Mouse (Mus musculus): ENCODE results near the gene Ntrk2.
A peak's percentile ranks its signal among the peaks of the same experiment; 100 is the strongest.

Ntrk2 gene

GRCm38 (mm10) chr13:58806397-58806892, at the start of gene Ntrk2:
TSS of gene Ntrk2 (plus strand) at chr13:58806569.
- peak; percentile 49 for DNase-seq (ENCODE audit: low spot score)

DNA sequence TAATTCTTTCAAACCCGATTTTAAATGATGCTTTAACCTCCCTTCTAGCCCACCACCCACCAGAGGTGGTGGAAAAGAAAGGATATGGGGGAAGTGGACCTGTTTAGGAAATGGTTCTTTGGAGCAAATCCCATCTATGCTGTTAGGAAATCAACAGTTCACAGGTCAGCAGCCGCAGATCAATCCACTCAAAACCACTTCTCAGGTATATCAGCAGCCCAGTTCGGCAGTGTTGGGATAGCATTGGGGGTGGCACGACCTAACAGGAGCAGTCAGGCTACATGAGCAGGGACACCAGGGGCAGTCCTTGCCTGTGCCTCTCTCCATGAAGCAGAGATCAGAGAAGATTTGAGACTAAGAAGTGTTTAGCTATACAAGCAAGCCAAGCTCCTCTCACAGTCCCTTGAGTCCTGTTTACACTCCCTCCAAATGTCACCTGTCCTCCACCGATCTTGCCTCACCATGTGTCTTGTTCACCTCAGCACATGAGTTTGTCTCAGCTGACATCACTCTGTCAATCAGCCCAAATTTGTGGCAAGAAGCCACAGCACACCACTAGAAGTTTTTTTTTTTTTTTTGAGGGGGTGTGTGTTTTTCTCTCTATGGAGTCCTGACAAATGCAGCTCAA, 45.3 kb upstream of the Ntrk2 start:
- DNase-seq (ENCODE audit: low spot score), result no peak

GRCm38 (mm10) chr13:58768258-58768657, 38.1 kb upstream of the Ntrk2 start:
- no peak for DNase-seq (ENCODE audit: low spot score)

- DNase-seq (ENCODE audit: low spot score), result no peak
Observed at GRCm38 (mm10) chr13:58769438-58769837, 36.9 kb upstream of the Ntrk2 start.

DNA sequence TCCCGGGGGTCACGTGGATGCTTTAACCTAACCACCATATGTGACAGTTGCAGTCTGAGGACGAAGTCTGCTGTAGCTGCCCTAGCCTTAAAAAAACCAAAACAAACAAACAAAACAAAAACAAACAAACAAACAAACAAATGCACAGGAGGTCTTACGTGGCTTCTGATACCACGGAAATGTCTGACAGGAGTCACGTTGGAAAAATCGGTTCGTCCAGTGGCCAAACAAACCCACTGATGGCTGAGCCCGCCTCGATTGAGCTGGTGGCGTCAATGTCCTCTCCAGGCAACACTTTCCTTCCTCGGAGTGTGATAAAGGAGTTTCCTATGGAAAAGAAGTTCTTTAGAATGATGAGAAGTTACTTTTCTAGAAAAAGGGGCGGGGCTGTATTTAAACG, 27.1 kb upstream of the Ntrk2 start:
- DNase-seq (ENCODE audit: low spot score), result no peak

GRCm38 (mm10) chr13:58786476-58786875, 19.9 kb upstream of the Ntrk2 start:
- DNase-seq (ENCODE audit: low spot score), result no peak

DNA sequence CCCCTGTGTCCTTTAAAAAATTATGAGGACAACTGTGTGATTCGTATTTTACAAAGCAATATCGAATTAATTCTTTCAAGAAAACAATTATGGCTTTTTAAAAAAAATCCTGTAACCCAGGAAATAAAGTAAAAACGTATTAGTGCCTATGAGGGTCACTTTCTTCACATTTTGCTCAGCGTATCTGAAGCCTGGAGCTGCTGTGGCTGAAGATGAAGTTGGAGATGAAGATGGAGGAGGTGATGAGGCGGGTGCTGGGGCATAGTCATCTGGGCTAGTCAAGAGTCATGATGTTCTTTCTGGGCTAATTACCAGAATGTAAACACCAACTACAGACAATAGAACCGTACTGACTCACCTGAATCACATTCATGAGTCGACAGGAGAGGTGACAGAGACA, 15.6 kb upstream of the Ntrk2 start:
- DNase-seq (ENCODE audit: low spot score), result no peak

DNA sequence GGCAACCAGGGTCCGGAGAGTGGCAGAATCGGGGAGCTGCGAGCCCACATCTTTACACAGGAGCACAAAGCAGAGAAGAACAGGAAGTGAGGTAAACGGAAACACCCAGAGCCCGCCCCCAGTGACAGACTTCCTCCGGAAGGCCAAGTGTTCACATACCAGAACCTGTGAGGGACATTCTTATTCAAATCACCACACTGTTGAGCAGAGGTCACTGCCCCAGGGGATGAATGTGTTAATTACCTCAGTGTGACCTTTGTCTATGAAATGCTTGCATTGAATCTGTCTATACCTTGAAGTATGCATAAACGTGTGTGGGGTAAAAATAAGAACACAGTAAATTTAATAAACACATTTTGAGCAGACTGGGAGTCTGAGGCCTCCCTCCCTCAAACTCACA, 9.0 kb upstream of the Ntrk2 start:
- no peak for DNase-seq (ENCODE audit: low spot score)

GRCm38 (mm10) chr13:58801291-58801690, 5.1 kb upstream of the Ntrk2 start:
- no peak for DNase-seq (ENCODE audit: low spot score)

GRCm38 (mm10) chr13:58803882-58804281, 2.5 kb upstream of the Ntrk2 start:
- no peak for DNase-seq (ENCODE audit: low spot score)

DNA sequence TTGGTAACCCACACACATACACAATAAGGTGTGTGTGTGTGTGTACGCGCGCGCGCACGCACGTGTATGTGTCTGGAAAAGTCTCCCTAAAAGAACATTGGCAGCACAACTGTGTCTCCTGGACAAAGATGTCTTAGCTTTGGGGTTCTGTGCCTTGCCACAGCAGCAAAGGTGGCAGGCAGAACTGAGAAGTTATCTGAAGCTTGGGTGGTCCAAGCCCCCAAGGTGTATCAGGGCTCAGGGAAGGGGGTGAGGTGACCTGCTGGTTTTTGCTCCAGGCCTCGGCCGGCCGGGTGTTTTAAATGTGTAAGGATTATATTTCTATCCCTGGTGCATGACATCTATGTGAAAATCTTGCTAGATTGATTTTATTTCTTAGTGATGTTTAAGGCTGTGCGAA, 536 bp upstream of the Ntrk2 start:
- no peak for DNase-seq (ENCODE audit: low spot score)

DNA sequence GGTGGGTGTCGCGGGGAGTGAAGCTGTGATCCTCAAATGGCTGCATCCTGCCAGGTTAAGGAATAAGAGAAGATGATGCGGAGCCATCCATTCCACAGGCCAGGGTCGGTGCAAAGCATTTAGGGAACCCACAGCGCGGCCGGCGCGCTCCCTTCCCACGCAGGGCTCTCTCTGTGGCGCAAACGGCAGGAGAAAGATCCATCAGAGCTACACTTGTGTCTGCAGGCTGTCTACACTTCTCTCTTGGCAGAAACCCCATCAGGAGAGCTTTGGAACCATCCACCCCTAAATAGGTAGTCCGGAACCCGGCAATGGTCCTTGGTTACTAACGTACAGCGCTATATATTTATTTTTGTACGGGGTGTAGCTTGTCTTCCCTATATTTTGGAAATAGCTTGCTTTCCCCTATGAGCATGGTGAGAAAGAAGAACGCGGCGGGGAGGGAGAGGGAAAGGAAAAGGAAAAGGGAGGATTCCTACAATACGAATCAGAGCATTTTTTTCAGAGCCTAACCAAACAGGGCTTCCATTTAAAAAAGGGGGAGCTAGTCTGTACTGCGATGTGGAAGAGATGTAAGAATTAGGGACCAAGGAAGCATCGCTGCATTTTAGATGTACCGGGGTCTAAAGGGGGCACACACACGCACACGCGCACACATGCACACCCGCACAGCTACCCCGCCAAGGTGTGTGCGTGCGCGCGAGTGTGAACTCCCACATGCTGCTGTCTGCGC, 693 bp downstream of the Ntrk2 start:
- DNase-seq (ENCODE audit: low spot score), result no peak

GRCm38 (mm10) chr13:58807629-58808363, 1.4 kb downstream of the Ntrk2 start:
- no peak for DNase-seq (ENCODE audit: low spot score)

DNA sequence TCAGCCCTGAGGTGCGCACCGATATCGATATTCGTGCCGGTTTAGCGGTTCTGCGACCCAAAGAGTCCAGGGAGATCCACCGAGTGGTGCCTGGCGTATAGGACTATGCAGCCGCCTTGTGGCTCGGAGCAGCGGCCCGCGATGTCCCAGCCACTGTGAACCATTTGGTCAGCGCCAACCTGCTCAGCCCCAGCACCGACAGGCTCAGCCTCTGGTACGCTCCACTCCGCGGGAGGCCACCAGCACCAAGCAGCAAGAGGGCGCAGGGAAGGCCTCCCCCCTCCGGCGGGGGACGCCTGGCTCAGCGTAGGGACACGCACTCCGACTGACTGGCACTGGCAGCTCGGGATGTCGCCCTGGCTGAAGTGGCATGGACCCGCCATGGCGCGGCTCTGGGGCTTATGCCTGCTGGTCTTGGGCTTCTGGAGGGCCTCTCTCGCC, 2.0 kb downstream of the Ntrk2 start:
- DNase-seq (ENCODE audit: low spot score), result no peak

- no peak for DNase-seq (ENCODE audit: low spot score)
Observed at GRCm38 (mm10) chr13:58809930-58810329, 3.6 kb downstream of the Ntrk2 start.

- no peak for DNase-seq (ENCODE audit: low spot score)
Observed at GRCm38 (mm10) chr13:58824752-58825151, 18.4 kb downstream of the Ntrk2 start.

DNA sequence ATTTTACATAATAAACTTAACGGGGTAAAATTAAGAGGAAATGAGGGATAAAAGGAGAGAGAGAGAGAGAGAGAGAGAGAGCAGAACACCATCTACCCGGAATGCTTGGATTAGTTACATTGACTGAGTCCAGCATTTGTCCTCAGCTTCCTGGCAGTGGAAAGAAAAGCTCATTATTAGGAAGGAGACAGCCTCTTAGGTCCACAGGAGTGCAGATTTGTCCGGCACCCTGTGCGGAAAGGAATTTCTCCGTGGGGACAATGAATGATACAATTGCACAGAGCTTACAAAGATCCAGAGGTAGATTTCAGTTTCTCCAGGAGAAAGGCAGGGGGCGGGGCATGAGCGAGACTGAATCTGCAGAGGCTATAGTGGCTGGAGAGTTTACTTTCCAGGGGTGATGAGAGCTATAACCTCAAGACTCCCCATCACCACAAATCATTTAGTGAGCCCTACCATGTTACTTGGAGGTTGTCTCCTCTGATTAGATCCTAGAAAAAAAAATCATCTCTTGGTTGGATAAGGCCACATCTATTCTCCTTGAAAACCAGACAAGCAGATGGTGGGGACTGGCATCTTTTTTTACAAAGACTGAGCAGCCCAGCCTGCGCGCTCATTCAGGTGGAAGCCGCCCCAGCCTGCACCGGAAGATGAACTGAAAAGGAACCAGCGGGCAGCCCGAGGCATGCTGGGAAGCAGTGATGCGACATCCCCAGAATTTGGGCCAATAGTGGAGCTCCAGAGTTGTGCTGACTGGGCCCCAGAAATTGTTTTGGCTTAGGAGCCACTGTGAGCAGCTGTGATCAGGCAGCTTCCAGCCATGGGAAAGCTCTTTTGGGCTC, 20.2 kb downstream of the Ntrk2 start:
- no peak for DNase-seq (ENCODE audit: low spot score)

- no peak for DNase-seq (ENCODE audit: low spot score)
Observed at GRCm38 (mm10) chr13:58831999-58832398, 25.6 kb downstream of the Ntrk2 start.

GRCm38 (mm10) chr13:58834726-58835125, 28.4 kb downstream of the Ntrk2 start:
- DNase-seq (ENCODE audit: low spot score), result no peak

DNA sequence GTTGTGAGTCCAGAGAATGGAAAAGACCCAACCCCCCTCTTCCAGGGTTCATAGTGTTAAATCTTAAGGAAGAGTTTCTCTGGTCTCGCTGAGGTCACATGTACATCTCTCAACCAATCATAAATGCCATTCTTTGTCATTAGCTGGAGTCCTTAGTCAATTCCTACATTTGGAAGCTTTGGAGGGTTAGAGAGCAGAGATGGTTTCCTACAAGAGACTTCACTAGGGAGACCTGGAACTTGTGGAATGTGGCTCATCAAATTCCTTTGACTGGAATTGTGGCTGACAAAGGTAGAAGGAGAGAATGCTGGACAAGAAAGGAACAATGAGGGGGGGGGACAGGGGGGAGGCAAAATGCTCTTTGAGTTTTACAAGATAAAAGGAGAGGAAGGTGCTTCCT, 30.5 kb downstream of the Ntrk2 start:
- no peak for DNase-seq (ENCODE audit: low spot score)

DNA sequence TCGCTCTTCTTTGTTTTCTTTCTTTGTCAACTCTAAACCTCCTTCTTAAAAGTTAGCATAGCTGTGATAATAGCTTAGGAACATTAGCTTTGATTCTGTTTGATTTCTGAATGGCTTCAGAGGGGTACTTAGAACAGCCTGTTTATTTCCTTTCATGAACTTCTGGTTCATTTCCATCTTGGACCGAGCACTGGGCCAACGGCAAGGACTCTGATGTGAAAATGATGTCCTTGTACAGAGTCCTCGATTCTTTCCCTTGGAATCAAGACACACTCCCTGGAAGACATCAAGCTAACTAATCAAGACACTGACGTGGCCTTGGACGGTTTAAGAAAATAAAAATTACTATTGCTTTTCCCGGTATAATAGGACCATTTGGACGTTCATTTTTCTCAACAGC, 31.7 kb downstream of the Ntrk2 start:
- DNase-seq (ENCODE audit: low spot score), result peak; percentile 11

Data from ovary, adult 18-20 months (tissue).